Mouse (Mus musculus) embryonic fibroblast, embryonic 13.5 days (primary cell): ENCODE data around the gene Xylt1.

ENCODE experiments used
- CTCF ChIP-seq: IDR thresholded peaks from 2 replicates; pipeline ENCODE4 v1.5.1; 2011; ENCODE audit warnings: mild to moderate bottlenecking, control low read depth, low read length, moderate library complexity, borderline replicate concordance; ENCODE audit not compliant: insufficient read depth
- POLR2A ChIP-seq: IDR thresholded peaks from 2 replicates; pipeline ENCODE4 v1.6.1; 2011; ENCODE audit warnings: low read depth, mild to moderate bottlenecking, control low read depth, low read length, moderate library complexity

- TF ChIP-seq POLR2A (no peak), CTCF (no peak)
These were observed 170.3 kb downstream of the Xylt1 start for GRCm38 (mm10) chr7:117550916-117551549.
